Mouse (Mus musculus) midbrain, embryonic 15.5 days (tissue): Measurements from ENCODE around the gene Rest. TPM values are rescaled to one million over a fixed set of nuclear protein-coding genes. Genes with fewer than 3 reads are reported as not detected.

Experiments
- ATAC-seq: fragments of 200-750 bp; cut with Nextera tagmentation; replicated peaks from 2 replicates; pipeline ENCODE4 v1.8.0; 2017; ENCODE audit warnings: moderate TSS enrichment
- H3K27ac ChIP-seq: fragments of 300-500 bp; sonication (generic); 2 replicates; pipeline ENCODE4 v1.5.1; 2015; ENCODE audit warnings: mild to moderate bottlenecking, inconsistent platforms
- H3K27me3 ChIP-seq: fragments of 300-500 bp; sonication (generic); replicated peaks from 2 replicates; pipeline ENCODE4 v1.6.1; 2015; ENCODE audit warnings: inconsistent platforms
- H3K36me3 ChIP-seq: fragments of 300-500 bp; sonication (generic); replicated peaks from 2 replicates; pipeline ENCODE4 v1.6.1; 2015; ENCODE audit warnings: inconsistent platforms
- H3K4me1 ChIP-seq: fragments of 300-500 bp; sonication (generic); 2 replicates; pipeline ENCODE4 v1.6.1; 2015; ENCODE audit warnings: inconsistent platforms
- H3K4me2 ChIP-seq: fragments of 300-500 bp; sonication (generic); 2 replicates; pipeline ENCODE4 v1.6.1; 2015; ENCODE audit warnings: inconsistent platforms, mild to moderate bottlenecking, moderate library complexity
- H3K4me3 ChIP-seq: fragments of 300-500 bp; sonication (generic); 2 replicates; pipeline ENCODE4 v1.5.1; 2015; ENCODE audit warnings: mild to moderate bottlenecking, inconsistent platforms
- H3K9ac ChIP-seq: fragments of 300-500 bp; sonication (generic); 2 replicates; pipeline ENCODE4 v1.6.1; 2015; ENCODE audit warnings: mild to moderate bottlenecking, inconsistent platforms
- H3K9me3 ChIP-seq: fragments of 300-500 bp; sonication (generic); 2 replicates; pipeline ENCODE4 v1.6.1; 2016; ENCODE audit warnings: inconsistent platforms
- WGBS: fragments of 180-500 bp; shearing (Covaris S2); methylation state at CpG from one replicate; pipeline ENCODE4 v1.1.7; 2015; ENCODE audit warnings: mixed read lengths; 5-methylcytosine and 5-hydroxymethylcytosine counted together
- microRNA-seq: library from miRNA; unstranded; fragments of <30 nt; microRNA quantifications from one replicate; pipeline ENCODE4, GENCODE M21; 2016
- polyA plus RNA-seq: library from polyadenylated mRNA; unstranded; fragments of >200 nt; fragmentation: Nextera tagmentation; extraction: Ambion mirVana; gene quantifications from 2 replicates; pipeline ENCODE4 v1.2.1, GENCODE M21; 2015

Rest gene
- polyA plus RNA-seq, 1 experiment from 2014 or later: 6.4 TPM

- 77% methylated on average over 5 of the region's 5 CpGs for WGBS
- no peak for ATAC-seq
Measured at GRCm38 (mm10) chr5:77330154-77330553, 64.9 kb downstream of the Rest start.

More at GRCm38 (mm10) chr5:77330154-77330553, 64.9 kb downstream of the Rest start:
- Histone ChIP-seq H3K4me3 (no peak overlapping the region), H3K27ac (no peak overlapping the region), H3K36me3 (peaks cover 69% of the 10 kb centered on the region), H3K4me2 (no peak overlapping the region), H3K9me3 (no peaks in the 10 kb centered on the region), H3K27me3 (no peaks in the 10 kb centered on the region), H3K9ac (no peak overlapping the region), H3K4me1 (no peaks in the 10 kb centered on the region)

Small RNAs within 50 kb of the gene (microRNA-seq; reads per million reads assigned to microRNA genes)
- gene Mir5098: not detected

Other genes starting within 250 kb of the Rest start
- 0.72 and 0.85 TPM in 2 replicates for gene Thegl, start 249.5 kb upstream of the Rest start, polyA plus RNA-seq
- 0.74 and 0.98 TPM in 2 replicates for gene Hopx, start 150.4 kb upstream of the Rest start, polyA plus RNA-seq
- 0.41 TPM in 1 of 2 replicates, not detected in the other for gene Spink2, start 54.0 kb upstream of the Rest start, polyA plus RNA-seq
- 36.1 and 37.5 TPM in 2 replicates for gene Noa1, start 44.6 kb downstream of the Rest start, polyA plus RNA-seq
- gene Polr2b, start 44.7 kb downstream of the Rest start, polyA plus RNA-seq: 63.8 and 65.2 TPM in 2 replicates
- gene Igfbp7, start 142.6 kb downstream of the Rest start, polyA plus RNA-seq: 57.9 and 63.4 TPM in 2 replicates